Mouse (Mus musculus): Measurements from ENCODE around the gene Cyb561d2.

Cyb561d2 gene

GRCm38 (mm10) chr9:107541474-107542351 lies at the start of gene Cyb561d2, which contains the start of gene Nprl2:
Gene Cyb561d2 (minus strand): TSS chr9:107542193.
Gene Nprl2 (plus strand): TSS chr9:107542226.
- DNase-seq (ENCODE audit: low read depth) = peak; percentile 96

GRCm38 (mm10) chr9:107590773-107591060 lies 48.7 kb upstream of the Cyb561d2 start:
- no peak for DNase-seq (ENCODE audit: low read depth)

DNA sequence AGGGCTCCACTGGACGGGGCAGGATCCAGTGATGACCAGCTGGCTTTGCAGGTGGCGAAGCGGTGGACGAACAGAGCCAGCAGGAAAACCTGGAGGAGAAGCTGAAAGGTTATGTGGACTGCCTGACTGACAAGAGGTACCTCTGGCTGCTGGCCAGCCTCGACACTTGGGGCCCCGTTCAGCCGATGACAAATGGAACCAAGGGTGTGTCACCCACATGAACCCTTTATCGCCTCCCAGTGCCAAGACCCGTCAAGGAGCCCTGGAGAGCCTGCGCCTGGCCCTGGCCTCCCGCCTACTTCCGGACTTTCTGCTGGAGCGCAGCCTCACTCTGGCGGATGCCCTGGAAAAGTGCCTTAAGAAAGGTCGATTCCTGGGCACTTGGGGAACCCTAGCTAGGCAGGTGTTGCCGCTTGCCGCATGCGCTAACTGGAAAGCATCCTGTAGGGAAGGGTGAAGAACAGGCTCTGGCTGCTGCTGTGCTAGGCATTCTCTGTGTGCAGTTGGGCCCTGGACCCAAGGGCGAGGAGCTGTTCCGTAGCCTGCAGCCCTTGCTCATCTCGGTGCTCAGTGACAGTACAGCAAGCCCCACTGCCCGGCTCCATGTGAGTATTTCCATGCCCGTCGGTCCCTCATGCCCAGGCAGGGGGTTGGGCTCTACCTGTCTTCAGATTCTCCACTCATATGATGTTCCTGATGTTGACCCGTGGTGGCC lies 48.2 kb upstream of the Cyb561d2 start:
- DNase-seq (ENCODE audit: low read depth) = no peak

DNA sequence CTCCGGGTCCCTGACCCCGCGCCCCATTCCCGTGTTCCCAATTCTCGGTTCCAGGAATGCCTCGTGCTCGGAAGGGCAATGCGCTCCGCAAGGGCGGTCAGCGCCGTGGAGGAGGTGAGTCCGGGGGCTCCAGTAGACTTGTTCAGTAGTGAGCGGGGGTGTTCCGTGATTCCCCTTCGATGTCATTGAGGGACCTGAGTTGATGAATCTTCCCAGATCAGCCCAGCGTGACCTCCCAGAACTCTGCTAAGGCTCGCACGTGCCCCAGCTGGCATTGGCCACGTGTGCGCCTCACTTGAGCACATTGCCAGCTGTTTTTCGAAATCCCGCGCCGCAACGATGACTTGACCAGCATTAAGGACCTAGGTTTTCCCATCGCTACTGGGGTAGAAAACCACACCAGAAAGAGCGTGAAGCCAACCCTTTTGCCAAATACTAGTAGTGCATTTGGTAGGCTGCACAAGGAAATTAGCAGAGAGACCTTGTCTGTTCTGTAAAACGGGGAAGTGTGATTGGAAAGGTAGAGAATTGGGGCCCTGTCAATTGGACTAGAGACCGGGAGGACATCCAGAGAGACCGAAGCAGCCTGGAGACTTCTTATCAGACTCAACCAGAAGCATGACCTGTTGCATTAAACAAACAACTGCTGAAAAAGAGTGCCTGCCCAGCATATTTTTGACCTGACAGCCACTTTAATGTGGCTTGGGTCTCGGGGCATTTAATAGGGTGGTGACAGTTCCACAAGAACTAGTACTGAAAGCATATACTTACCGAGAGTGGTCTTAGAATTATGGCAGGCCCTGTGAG lies 46.0 kb upstream of the Cyb561d2 start:
- DNase-seq (ENCODE audit: low read depth) = peak; percentile 77

DNA sequence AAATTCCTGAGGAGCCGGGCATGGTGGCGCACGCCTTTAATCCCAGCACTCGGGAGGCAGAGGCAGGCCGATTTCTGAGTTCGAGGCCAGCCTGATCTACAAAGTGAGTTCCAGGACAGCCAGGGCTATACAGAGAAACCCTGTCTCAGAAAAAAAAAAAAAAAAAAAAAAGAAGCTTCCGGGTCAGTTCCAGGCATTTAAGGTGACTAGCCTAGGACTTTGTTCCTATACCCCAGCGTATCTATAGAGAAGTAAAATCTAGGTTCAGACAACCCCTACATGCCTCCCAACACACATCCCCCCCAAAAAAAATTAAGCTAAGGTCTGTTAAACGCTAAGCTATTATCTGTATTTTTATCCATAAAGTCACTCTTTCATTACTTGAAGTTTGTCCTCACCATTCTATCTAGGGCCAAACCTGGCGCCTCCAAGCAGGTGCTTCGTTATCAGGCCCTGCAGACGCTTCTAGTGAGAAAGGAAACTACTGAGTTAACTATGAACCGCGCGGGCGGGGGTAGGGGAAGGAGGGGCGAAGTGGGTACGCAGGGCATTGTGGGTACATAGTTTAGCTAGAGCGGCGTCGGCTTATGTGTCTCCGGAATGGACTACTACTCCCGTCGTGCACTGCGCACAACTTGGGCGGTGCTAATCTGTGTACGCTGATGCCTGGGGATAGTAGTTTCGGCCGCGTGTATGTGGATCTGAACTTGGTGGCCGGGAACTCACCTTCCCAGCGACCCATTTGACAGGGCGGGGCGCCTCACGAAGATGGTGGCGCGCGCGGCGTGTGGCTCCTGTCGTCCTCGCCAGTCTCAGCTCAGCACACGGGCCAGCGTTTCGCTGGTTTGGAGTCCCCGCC lies 45.2 kb upstream of the Cyb561d2 start, which contains the start of gene Ifrd2:
Ifrd2 (plus strand) TSS at position 669 of the 859 bp plus-strand sequence.
- DNase-seq (ENCODE audit: low read depth) = peak; percentile 99

- no peak for DNase-seq (ENCODE audit: low read depth)
Observed at GRCm38 (mm10) chr9:107586504-107586903, 44.5 kb upstream of the Cyb561d2 start.

DNA sequence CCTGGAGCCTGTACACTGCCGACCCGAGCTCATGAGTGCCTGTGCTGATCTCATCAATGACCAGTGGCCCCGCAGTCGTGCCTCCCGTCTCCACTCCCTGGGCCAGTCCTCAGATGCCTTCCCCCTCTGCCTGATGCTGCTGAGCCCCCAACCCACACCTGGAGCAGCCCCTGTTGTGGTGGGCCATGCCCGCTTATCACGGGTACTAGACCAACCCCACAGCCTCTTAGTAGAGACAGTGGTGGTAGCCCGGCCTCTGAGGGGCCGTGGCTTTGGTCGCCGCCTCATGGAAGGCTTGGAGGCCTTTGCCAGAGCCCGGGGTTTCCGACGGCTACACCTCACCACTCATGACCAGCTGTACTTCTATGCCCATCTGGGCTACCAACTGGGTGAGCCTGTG lies 41.2 kb upstream of the Cyb561d2 start:
- no peak for DNase-seq (ENCODE audit: low read depth)

DNA sequence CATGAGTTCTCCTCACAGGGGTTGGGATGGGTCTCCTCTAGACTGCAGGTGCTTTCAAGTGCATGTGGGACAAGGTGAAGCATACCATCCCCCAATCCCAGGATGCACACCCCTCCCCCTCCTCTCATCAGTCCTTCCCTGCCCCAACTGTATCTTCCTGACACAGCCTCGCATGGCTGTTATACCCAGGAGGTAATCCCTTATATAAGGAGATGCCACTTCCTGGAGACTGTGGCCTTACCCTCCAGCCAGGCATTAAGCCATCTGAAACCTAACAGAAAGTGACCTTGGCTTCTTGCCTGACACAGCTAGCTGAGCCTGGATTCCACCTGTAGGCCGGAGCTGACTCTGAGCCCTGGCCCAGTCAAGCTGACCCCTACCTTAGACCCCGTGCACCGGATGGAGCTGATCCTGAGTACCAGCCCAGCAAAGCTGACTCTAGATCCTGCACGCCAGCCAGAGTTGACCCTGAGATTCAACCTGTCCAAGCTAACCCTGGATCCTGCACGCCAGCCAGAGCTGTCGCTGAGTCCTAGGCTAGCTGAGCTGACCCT lies 40.6 kb upstream of the Cyb561d2 start:
- DNase-seq (ENCODE audit: low read depth) = peak; percentile 36

DNA sequence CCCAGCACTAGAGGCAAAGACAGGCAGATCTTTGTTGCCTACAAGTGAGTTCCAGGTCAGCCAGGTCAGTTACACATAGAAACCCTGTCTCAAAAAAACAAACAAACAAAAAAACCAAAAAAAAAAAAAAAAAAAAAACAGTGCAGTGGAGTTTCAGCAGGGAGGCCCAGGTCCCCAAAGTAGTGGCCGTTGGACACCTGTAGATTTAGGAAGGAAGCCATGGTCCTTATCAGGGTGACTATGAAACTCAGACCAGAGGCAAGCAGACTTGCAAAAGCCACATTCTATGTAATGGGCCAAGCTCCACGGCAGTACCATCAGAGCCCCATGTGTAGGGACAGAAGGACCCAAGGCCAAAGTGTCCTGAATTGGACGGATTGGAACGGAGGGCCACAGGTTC lies 39.6 kb upstream of the Cyb561d2 start:
- DNase-seq (ENCODE audit: low read depth) = peak; percentile 44

GRCm38 (mm10) chr9:107580501-107581317 lies 38.7 kb upstream of the Cyb561d2 start, which contains the start of gene Hyal3:
Gene Hyal3 (plus strand): TSS chr9:107580818.
- DNase-seq (ENCODE audit: low read depth) = peak; percentile 94

GRCm38 (mm10) chr9:107579023-107579900 lies 37.3 kb upstream of the Cyb561d2 start:
- peak; percentile 46 for DNase-seq (ENCODE audit: low read depth)

DNA sequence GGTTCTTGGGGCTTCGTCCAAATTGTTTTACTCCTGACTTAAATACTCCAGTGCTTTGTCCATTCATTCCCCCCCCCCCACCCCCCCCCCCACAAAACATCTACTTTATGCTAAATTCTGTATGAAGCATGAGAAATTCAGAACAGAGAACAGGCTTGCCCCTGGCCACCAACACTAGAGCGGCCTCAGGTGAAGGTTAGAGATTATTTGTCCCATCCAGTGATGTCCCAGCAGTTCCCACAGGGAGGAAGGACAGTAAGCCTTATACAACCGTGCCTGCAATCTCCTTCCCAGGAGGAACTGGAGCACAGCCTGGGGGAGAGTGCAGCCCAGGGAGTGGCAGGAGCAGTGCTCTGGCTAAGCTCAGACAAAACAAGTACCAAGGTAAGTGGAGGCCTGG lies 36.6 kb upstream of the Cyb561d2 start, which contains the start of gene Naa80:
Naa80 (plus strand) TSS at position 301 of the 400 bp plus-strand sequence.
- DNase-seq (ENCODE audit: low read depth) = no peak

- no peak for DNase-seq (ENCODE audit: low read depth)
Observed at GRCm38 (mm10) chr9:107577871-107578270, 35.9 kb upstream of the Cyb561d2 start.

- DNase-seq (ENCODE audit: low read depth) = peak; percentile 71
Observed at GRCm38 (mm10) chr9:107576357-107577107, 34.5 kb upstream of the Cyb561d2 start, which contains the start of gene Hyal1. Gene Hyal1 (plus strand): TSS chr9:107576927.

DNA sequence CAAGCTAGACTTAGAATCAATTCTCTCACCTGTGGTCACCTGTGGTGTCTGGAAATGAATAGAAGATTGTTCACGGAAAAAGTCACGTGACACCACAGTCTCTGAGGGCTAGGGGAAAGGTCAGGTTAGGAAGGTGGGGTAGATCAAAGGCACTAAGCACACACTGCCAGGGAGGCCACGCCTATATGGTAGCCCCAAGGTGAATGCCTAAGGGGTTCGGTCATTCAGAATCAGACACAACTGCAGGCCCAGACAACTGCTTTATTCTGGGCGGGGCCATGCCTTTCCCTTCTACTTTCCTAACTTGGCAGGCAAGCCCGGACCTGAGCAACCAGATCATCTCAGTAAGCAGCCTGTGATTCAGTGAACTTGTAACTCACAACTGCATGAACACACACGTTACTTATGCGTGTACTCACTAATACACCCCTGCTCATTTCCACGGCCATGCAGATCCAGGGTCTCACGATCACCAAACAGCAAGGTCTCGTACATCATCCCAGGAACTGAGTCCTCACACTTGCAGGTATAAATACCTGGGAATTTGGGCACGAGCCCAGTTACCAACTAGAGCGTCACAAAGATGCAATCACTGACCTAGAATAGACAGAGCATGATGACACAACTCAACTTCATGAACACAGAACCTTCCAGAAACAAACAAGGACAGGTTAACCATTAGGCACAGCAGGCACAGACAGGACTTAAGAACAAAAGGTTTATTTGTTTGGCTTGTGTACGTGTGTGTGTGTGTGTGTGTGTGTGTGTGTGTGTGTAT lies 33.8 kb upstream of the Cyb561d2 start:
- DNase-seq (ENCODE audit: low read depth) = no peak

- DNase-seq (ENCODE audit: low read depth) = peak; percentile 57
Observed at GRCm38 (mm10) chr9:107573774-107574173, 31.8 kb upstream of the Cyb561d2 start.

DNA sequence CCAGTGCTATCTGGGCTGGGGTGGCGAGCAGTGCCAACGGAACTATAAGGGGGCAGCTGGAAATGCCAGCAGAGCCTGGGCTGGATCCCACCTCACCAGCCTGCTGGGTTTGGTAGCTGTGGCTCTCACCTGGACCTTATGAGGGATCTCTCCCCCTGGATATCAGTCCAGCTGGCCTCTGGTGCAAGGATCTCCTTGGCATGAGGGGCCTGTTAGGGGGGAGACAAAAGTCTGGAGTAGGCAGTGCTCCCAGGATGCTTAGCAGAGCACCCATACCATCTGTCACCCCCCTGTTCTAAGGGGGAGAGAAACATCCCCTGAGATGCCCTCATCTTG lies 30.3 kb upstream of the Cyb561d2 start:
- no peak for DNase-seq (ENCODE audit: low read depth)
